Mouse (Mus musculus) ovary, postnatal 36 days (tissue): Measurements from ENCODE around the gene Txlna.

Source experiments
- DNase-seq: peaks from one replicate; pipeline ENCODE4 v3.0.0; 2022; ENCODE audit warnings: low spot score, mixed read lengths

Txlna gene

GRCm38 (mm10) chr4:129624281-129625028, 16.4 kb downstream of the Txlna start:
- DNase-seq = peak; percentile 76

DNA sequence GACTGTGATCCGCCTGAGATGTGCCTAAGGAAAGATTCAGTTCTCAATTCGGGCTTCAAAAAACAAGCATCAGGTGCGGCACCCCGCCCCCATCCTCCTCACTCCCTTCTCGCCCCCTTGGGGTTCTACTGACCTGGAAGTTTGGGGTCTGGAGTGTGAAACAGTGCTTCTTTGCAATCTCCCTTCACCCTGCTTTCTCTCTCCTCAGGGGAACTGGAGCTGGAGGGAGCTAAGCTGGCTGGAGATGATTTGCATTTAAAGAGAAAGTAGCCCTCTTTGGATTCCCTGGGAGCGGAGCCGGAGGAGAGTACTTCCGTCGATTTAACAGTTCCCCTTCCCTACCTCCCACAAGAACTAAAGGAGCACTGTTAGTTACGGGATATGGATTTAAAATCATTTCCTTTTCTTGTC, 17.2 kb downstream of the Txlna start, which contains the start of gene Ccdc28b:
Gene Ccdc28b, minus strand, starts transcription at position 267 of the 411 bp plus-strand sequence.
- no peak for DNase-seq

GRCm38 (mm10) chr4:129622803-129623535, 17.9 kb downstream of the Txlna start:
- DNase-seq = no peak

- no peak for DNase-seq
These were observed 18.6 kb downstream of the Txlna start for GRCm38 (mm10) chr4:129622120-129622802.

DNA sequence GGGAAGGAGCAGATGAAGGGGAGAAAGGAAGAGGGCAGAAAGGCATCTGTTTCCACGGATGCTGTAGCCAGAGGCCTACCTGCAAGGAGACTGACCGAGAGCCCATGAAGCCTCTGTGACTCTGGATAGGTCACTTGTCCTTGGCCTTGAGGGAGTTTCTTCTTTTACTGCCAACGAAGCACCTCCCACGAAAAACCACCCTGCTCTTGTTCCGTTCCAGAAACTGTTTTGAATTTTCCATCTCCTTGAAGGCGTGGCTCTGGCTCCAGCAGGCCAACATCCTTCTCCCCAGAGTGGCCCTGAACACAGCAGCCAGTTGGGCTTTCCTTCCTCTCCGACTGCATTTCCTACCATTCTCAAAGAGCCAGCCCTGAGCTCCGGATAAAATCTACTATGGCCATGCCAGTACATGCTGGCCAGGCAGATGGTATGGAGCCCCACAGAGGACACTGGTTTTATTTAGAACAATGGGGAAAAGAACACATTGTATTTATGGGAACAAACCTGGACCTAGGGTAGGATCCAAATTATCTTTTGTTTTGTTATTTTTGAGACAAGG, 19.5 kb downstream of the Txlna start:
- no peak for DNase-seq

DNA sequence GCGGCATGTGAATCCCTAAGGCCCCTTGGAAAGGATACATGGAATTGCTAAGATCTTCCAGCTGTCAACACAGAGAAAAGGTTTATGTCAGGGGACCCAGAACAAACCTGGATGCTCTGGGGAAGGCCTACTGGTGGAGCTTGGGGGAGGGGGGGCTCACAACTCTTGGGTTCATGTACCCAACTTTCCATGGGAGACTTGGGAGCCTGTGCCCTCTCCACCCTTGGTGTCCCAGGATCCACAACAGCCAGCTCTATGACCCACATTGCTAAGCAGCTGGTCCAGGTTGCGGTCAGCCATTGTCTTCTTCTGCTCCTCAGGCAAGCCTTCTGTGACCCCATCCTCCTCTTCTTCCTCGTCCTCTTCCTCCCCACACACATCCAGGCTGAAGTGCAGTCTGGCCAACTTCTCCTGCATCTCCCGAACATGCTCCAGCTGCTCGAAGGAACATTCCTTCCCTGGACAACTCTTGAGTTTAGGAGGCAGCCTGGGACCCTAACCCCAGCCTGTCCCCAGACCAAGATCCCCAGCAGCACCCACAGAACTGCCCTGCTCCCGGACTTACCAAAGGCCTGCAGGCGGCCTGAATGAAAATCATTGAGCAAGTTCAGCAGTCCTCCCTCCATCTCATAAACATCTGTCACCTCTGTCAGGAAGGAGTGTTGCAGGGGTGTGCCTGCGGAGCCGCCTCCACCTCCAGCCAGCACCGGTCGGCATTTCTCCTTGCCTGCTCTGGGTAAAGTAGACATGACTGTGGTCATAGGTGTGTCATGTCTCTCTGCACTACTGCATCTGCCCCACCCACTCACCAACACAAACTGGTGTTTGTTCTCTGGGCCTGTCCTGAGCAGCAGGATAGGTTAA, 20.2 kb downstream of the Txlna start:
- no peak for DNase-seq

DNA sequence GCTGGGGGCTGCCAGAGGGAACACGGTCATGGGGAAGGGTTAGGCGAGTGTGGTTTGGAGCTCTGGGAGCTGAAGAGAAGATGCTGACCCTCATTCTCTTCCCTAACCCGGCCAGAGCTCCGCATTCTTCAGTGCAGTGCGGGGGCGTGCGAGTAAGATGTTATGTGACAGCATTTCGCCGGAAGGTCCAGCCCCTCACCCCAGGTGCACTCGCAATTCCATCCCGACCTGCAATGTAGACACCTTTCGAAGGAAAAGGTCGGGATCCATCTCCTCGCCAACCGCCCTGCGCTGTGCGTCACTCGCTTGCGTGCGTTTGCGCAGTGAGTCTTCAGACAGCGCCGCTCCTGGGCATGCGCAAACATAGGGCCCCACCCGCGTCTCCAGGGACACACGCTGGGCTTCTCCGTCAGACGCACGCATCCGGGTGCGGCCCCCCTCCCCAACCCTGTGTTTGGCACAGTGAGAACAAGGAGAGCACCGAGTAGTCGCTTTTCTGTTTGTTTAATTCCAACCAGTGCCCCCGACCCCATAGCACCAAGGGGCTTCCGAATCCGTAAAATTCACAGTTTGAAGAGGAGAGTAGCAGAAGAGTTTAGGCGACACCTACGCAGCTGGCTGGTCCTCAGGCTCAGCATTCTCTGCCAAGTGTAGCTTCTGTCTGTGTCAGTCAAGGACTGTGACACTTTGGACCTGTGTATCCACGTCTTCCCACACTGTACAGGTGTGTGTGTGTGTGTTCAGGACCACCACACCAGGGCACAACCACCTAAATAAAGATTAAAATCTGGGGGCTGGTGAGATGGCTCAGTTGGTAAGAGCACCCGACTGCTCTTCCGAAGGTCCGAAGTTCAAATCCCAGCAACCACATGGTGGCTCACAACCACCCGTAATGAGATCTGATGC, 21.8 kb downstream of the Txlna start, which contains the start of gene Iqcc:
Gene Iqcc, minus strand, starts transcription at position 314 of the 906 bp plus-strand sequence.
- peak; percentile 95 for DNase-seq

GRCm38 (mm10) chr4:129618031-129618430, 22.8 kb downstream of the Txlna start:
- no peak for DNase-seq

- no peak for DNase-seq
These were observed 23.7 kb downstream of the Txlna start for GRCm38 (mm10) chr4:129617121-129617641.

GRCm38 (mm10) chr4:129616631-129617030, 24.2 kb downstream of the Txlna start:
- DNase-seq = no peak

- DNase-seq = no peak
These were observed 25.0 kb downstream of the Txlna start for GRCm38 (mm10) chr4:129615801-129616290.

- DNase-seq = no peak
These were observed 26.8 kb downstream of the Txlna start, which contains the start of gene Dcdc2b for GRCm38 (mm10) chr4:129614093-129614492. Dcdc2b (minus strand) TSS chr4:129614257.

GRCm38 (mm10) chr4:129610472-129610871, 30.4 kb downstream of the Txlna start:
- no peak for DNase-seq

GRCm38 (mm10) chr4:129610026-129610425, 30.8 kb downstream of the Txlna start:
- no peak for DNase-seq

DNA sequence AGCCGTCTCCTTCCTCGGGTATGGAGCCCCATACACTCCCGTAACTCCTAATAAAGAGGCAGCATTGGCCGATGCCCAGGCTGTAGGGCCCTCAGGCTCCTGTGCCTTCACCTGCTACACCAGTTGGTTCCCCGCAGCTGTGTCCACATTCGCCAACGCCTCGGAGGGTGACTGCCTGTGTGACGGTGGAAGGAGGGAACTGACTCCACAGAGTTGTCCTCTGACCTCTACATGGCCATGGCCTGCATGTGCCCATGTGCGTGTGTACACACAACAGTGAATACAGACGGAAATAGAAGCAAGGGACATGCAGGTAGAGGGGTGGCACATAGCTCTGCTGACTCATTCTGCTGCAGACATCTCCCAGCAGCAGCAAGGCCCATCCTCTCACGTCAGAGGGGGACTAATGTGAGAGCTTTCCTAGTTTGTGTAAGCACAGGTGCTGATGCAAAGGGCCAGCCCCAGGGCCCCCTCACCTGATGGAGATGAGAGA, 31.7 kb downstream of the Txlna start:
- no peak for DNase-seq

- peak; percentile 65 for DNase-seq
These were observed 32.3 kb downstream of the Txlna start for GRCm38 (mm10) chr4:129608426-129609025.

DNA sequence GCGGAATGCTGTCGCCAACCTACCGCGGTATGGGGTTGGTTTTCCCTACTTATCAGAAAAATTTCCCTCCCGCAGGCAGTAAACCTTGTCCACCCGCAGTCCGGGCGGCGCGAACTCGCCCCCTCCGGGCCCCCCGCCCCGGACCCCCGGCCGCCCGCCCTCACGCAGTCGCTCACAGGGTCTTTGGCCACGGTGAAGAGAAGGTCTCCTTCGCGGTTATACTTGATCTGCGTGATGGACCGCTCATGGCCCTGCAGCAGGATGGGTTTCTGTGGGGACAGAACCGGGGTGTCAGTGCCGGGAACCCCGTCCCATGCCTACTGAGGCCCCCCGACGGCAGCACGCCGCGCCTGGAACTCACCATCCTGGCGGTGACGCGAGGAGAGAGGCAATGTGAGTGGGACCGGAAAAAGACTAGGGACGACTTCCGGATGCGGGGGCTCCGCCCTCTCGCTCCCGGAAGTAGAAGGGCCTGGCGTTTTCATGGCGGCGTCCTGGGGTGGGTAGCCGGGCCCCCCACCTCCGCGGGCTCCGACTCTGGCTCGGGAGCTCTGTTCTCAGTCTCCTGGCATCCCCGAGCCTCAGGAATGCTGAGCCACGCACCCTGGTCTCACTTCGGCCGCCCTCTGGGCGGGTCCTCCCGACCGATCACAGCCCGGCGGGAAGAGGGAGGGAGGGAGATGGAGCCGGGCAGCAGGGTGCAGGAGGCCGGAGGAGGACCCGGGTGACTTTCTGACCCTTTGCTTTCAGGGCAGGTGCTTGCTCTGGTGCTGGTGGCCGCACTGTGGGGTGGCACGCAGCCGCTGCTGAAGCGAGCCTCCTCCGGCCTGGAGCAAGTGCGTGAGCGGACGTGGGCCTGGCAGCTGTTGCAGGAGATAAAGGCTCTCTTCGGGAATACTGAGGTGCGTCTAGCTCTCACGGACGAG, 40.4 kb downstream of the Txlna start, which contains the start of the genes Eif3i and Tmem234:
Gene Eif3i, minus strand, starts transcription at position 416 of the 926 bp plus-strand sequence.
Gene Tmem234, plus strand, starts transcription at position 436 of the 926 bp plus-strand sequence.
- DNase-seq = peak; percentile 81

- DNase-seq = no peak
These were observed 52.0 kb downstream of the Txlna start for GRCm38 (mm10) chr4:129588865-129589264.
